In genomic region chr19:33102008-33102782, GRCm38 (mm10) we compare ENCODE assay signal across 9 mouse cellular contexts.
A peak's percentile ranks its signal among the peaks of the same experiment; 100 is the strongest.
DNase-seq lines count a peak whose midpoint lies in the region; ATAC-seq and TF ChIP-seq lines count a peak whose summit lies in the region.
"Had no signal": no experiment of that assay in that cellular context is flagged by ENCODE, and none has a peak within 500 bp of the region (broad histone marks: within the 10 kb centered on the region; RNA-seq: fewer than 3 reads in every experiment).

No protein-coding gene starts in this region.

- no peak overlapping the region for H3K9ac ChIP-seq in lung, postnatal 0 days (replicated peaks; ENCODE audit: low read depth)
- no peak overlapping the region for H3K9ac ChIP-seq in hindbrain, embryonic 16.5 days (ENCODE audit: low read depth, low read length)

- no peaks in the 10 kb centered on the region for H3K36me3 ChIP-seq in lung, postnatal 0 days (ENCODE audit: insufficient read depth, low read length)
- no peaks in the 10 kb centered on the region for H3K36me3 ChIP-seq in hindbrain, embryonic 16.5 days (ENCODE audit: control insufficient read depth, insufficient read depth, low read length)

- no peak for TF ChIP-seq POLR2A in bone marrow, adult 2 months (IDR thresholded peaks at IDR 0.05; ENCODE audit: borderline replicate concordance, control insufficient read depth, low read depth, low read length)

- TF ChIP-seq EP300 in lung, postnatal 0 days (IDR thresholded peaks at IDR 0.05), result no peak

- no peaks in the 10 kb centered on the region for H3K4me1 ChIP-seq in lung, postnatal 0 days (ENCODE audit: insufficient read depth, low read depth, low read length)
- H3K4me1 ChIP-seq in bone marrow, adult 2 months (ENCODE audit: control insufficient read depth, insufficient read depth, low read length), result peaks cover 4% of the 10 kb centered on the region; the same call in 1 of the 2 replicates
- H3K4me1 ChIP-seq in hindbrain, embryonic 16.5 days (ENCODE audit: control insufficient read depth, insufficient read depth, low read depth, low read length), result no peaks in the 10 kb centered on the region; the same call in 1 of the 2 replicates

- ATAC-seq in lung, postnatal 0 days, result no peak
- peak; percentile 79 for ATAC-seq in hindbrain, embryonic 16.5 days

- DNase-seq in lung, postnatal 0 days (ENCODE audit: low spot score), result no peak
- no peak for DNase-seq in lung, adult 18-20 months
- DNase-seq in naive thymus-derived CD4-positive, alpha-beta T cell, adult 2 months (ENCODE audit: low read depth), result peak; percentile 73
- DNase-seq in right cerebral cortex, postnatal 36 days (ENCODE audit: low spot score in 2 of 2), result no peak
- DNase-seq in frontal cortex, adult 2 months (ENCODE audit: extremely low spot score in 1 of 2, low spot score in 1 of 2), result no peak
- DNase-seq: cerebellum, adult 9-11 months; kidney, adult 18-20 months had no signal

- no peak overlapping the region for H3K4me2 ChIP-seq in lung, postnatal 0 days (replicated peaks; ENCODE audit: low read depth, low read length)
- H3K4me2 ChIP-seq in hindbrain, embryonic 16.5 days (ENCODE audit: low read length), result peak overlapping the region; percentile 24; the same call in 1 of the 2 replicates

- WGBS in lung, postnatal 0 days, result 57% methylated on average over 7 of the region's 7 CpGs
- 21% methylated on average over 7 of the region's 7 CpGs for WGBS in bone marrow, adult 2 months
- 63% methylated on average over 7 of the region's 7 CpGs for WGBS in hindbrain, embryonic 16.5 days

- peak overlapping the region; percentile 9; the same call in 1 of the 2 replicates for H3K27ac ChIP-seq in lung, postnatal 0 days (ENCODE audit: low read length)
- peak overlapping the region; percentile 17; the same call in 1 of the 2 replicates for H3K27ac ChIP-seq in bone marrow, adult 2 months (ENCODE audit: control insufficient read depth, insufficient read depth, low read depth, low read length, poor library complexity)
- H3K27ac ChIP-seq in hindbrain, embryonic 16.5 days (ENCODE audit: low read depth, low read length), result no peak overlapping the region

- TF ChIP-seq CTCF in lung, postnatal 0 days (IDR thresholded peaks at IDR 0.05), result no peak
- no peak for TF ChIP-seq CTCF in bone marrow, adult 2 months (IDR thresholded peaks at IDR 0.05; ENCODE audit: control insufficient read depth, insufficient read depth, low read length)

- H3K27me3 ChIP-seq in lung, postnatal 0 days (replicated peaks; ENCODE audit: insufficient read depth, low read length), result no peaks in the 10 kb centered on the region
- no peaks in the 10 kb centered on the region for H3K27me3 ChIP-seq in hindbrain, embryonic 16.5 days (replicated peaks; ENCODE audit: control insufficient read depth, insufficient read depth, low read length)

- no peak overlapping the region for H3K4me3 ChIP-seq in lung, postnatal 0 days (ENCODE audit: low read depth, low read length)
- H3K4me3 ChIP-seq in bone marrow, adult 2 months (replicated peaks; ENCODE audit: control insufficient read depth, low read depth, low read length), result peak overlapping the region; percentile 19
- H3K4me3 ChIP-seq in hindbrain, embryonic 16.5 days (ENCODE audit: low read length), result no peak overlapping the region

- H3K9me3 ChIP-seq in lung, postnatal 0 days (ENCODE audit: low read length), result no peaks in the 10 kb centered on the region
- no peaks in the 10 kb centered on the region for H3K9me3 ChIP-seq in hindbrain, embryonic 16.5 days (ENCODE audit: control insufficient read depth, low read length)
